Mouse (Mus musculus): ENCODE measurements around the gene Casp8ap2.

DNA sequence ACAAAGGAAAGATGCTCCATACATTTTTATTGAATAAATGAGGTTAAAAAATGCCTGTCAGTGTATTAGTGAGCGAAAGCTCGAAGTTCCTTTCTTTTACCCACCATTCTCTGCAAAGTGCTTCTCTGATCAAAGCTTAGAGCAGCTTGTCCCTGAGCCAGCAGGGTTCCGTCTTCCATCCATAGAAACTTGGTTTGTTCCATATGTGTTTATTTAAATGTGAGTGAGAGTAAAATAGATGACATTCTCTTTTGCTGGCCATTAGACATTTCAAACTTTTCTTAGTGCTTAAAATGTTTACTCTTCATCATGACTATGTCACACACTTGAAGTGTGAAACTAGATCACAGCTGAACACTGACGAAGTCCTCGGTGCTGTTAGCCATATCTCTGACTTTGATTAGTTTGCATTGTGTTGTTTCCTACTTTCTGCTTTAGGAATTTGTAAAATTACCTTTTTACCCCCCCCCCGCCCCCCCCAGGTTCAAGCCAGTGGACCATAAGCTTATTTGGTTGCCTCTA, 67.9 kb downstream of the Casp8ap2 start:
- TF ChIP-seq GATA1 (IDR thresholded peaks at IDR 0.05; ENCODE audit: low read depth, low read length) (no peak), CTCF (IDR thresholded peaks at IDR 0.05 in 2 of 3, conservative IDR thresholded peaks at IDR 0.05 in 1 of 3; ENCODE audit: control insufficient read depth in 1 of 3, insufficient read depth in 1 of 3, low read depth in 2 of 3, low read length in 3 of 3, poor library complexity in 1 of 3, severe bottlenecking in 1 of 3) (no peak), ELF1 (IDR thresholded peaks at IDR 0.05; ENCODE audit: low read depth, low read length) (no peak), EP300 (IDR thresholded peaks at IDR 0.05; ENCODE audit: low read depth in 1 of 2, low read length in 2 of 2) (no peak), UBTF (IDR thresholded peaks at IDR 0.05; ENCODE audit: borderline replicate concordance, insufficient read depth, low read depth, low read length) (no peak), POLR2A (IDR thresholded peaks at IDR 0.05; ENCODE audit: control insufficient read depth in 1 of 2, insufficient read depth in 1 of 2, low read depth in 1 of 2, low read length in 2 of 2, poor library complexity in 1 of 2) (no peak), GABPA (IDR thresholded peaks at IDR 0.05; ENCODE audit: low read depth, low read length) (no peak), USF2 (IDR thresholded peaks at IDR 0.05; ENCODE audit: borderline replicate concordance in 1 of 2, insufficient read depth in 1 of 2, low read depth in 1 of 2, low read length in 2 of 2) (no peak), SMC3 (IDR thresholded peaks at IDR 0.05; ENCODE audit: low read depth, low read length) (no peak)

Measured in MEL (cell line).